Mouse (Mus musculus) heart, adult 2 months (tissue): ENCODE results near the gene Grhl3.

Source experiments
- CTCF ChIP-seq: fragments of 200-600 bp; IDR thresholded peaks from 2 replicates; pipeline ENCODE4 v1.8.1; 2022; ENCODE audit warnings: antibody characterized with exemption, mild to moderate bottlenecking, moderate library complexity
- EP300 ChIP-seq: fragments of 200-500 bp; IDR thresholded peaks from 2 replicates; pipeline ENCODE4 v1.6.1; 2011; ENCODE audit warnings: low read depth, low read length, control low read depth; ENCODE audit not compliant: insufficient read depth
- POLR2A ChIP-seq: fragments of 200-500 bp; IDR thresholded peaks from 2 replicates; pipeline ENCODE4 v1.6.1; 2011; ENCODE audit warnings: mild to moderate bottlenecking, low read depth, low read length, control low read depth; ENCODE audit not compliant: insufficient read depth

GRCm38 (mm10) chr4:135495810-135496209 is 77.6 kb downstream of the Grhl3 start:
- TF ChIP-seq CTCF (no peak), POLR2A (no peak), EP300 (no peak)
